Comparison of ENCODE assay signal across 8 mouse cellular contexts in genomic region chr8:92721266-92721935, GRCm38 (mm10). TPM values are rescaled to one million over a fixed set of nuclear protein-coding genes. Genes with fewer than 3 reads are reported as not detected.
DNase-seq lines count a peak whose midpoint lies in the region; ATAC-seq lines count a peak whose summit lies in the region.

No protein-coding gene starts in this region.

- no peak overlapping the region for H3K9ac ChIP-seq in intestine, embryonic 14.5 days (ENCODE audit: low read length)
- no peak overlapping the region for H3K9ac ChIP-seq in intestine, embryonic 15.5 days
- H3K9ac ChIP-seq in heart, embryonic 14.5 days (ENCODE audit: low read length) = 0 out of 2 replicates have a peak overlapping the region, but pooled peaks have one; percentile 19

- H3K4me3 ChIP-seq in intestine, embryonic 14.5 days (ENCODE audit: low read depth, low read length) = no peak overlapping the region
- no peak overlapping the region for H3K4me3 ChIP-seq in intestine, embryonic 15.5 days (replicated peaks)
- H3K4me3 ChIP-seq in forebrain, embryonic 10.5 days = no peak overlapping the region
- H3K4me3 ChIP-seq in heart, embryonic 14.5 days (ENCODE audit: control insufficient read depth in 1 of 2, insufficient read depth in 1 of 2, low read depth in 1 of 2, low read length in 2 of 2) = no peak overlapping the region

- 46% methylated on average over 12 of the region's 12 CpGs for WGBS in intestine, embryonic 14.5 days
- 44% methylated on average over 12 of the region's 12 CpGs for WGBS in intestine, embryonic 15.5 days
- 50% methylated on average over 12 of the region's 12 CpGs for WGBS in forebrain, embryonic 10.5 days
- WGBS in heart, embryonic 14.5 days = 35% methylated on average over 12 of the region's 12 CpGs

- H3K4me1 ChIP-seq in intestine, embryonic 14.5 days (replicated peaks; ENCODE audit: control insufficient read depth, insufficient read depth, low read length) = no peaks in the 10 kb centered on the region
- H3K4me1 ChIP-seq in intestine, embryonic 15.5 days (replicated peaks) = no peaks in the 10 kb centered on the region
- peaks cover 30% of the 10 kb centered on the region for H3K4me1 ChIP-seq in forebrain, embryonic 10.5 days
- H3K4me1 ChIP-seq in heart, embryonic 14.5 days (ENCODE audit: control insufficient read depth in 2 of 2, insufficient read depth in 2 of 2, low read length in 2 of 2) = peaks cover 20 to 22% of the 10 kb centered on the region in 2 experiments

- no peak overlapping the region for H3K27ac ChIP-seq in intestine, embryonic 14.5 days (ENCODE audit: low read depth)
- no peak overlapping the region for H3K27ac ChIP-seq in intestine, embryonic 15.5 days
- no peak overlapping the region for H3K27ac ChIP-seq in forebrain, embryonic 10.5 days
- H3K27ac ChIP-seq in heart, embryonic 14.5 days (replicated peaks in 1 of 2; ENCODE audit: control insufficient read depth in 1 of 2, insufficient read depth in 1 of 2, low read depth in 2 of 2, low read length in 2 of 2) = no peak overlapping the region

- no peak overlapping the region for H3K4me2 ChIP-seq in intestine, embryonic 14.5 days (ENCODE audit: low read length)
- H3K4me2 ChIP-seq in intestine, embryonic 15.5 days (replicated peaks) = no peak overlapping the region
- peak overlapping the region; percentile 42; the same call in 1 of the 2 replicates for H3K4me2 ChIP-seq in heart, embryonic 14.5 days (ENCODE audit: low read length)

- 0 out of 2 replicates have a peak, but pooled peaks cover 8% of the 10 kb centered on the region for H3K27me3 ChIP-seq in intestine, embryonic 14.5 days (replicated peaks; ENCODE audit: control insufficient read depth, insufficient read depth, low read length)
- H3K27me3 ChIP-seq in intestine, embryonic 15.5 days (replicated peaks) = no peaks in the 10 kb centered on the region
- H3K27me3 ChIP-seq in forebrain, embryonic 10.5 days (ENCODE audit: poor library complexity, severe bottlenecking) = peaks cover 13% of the 10 kb centered on the region; the same call in 1 of the 2 replicates
- H3K27me3 ChIP-seq in heart, embryonic 14.5 days (ENCODE audit: control insufficient read depth, insufficient read depth, low read length) = no peaks in the 10 kb centered on the region

- H3K36me3 ChIP-seq in intestine, embryonic 14.5 days (ENCODE audit: control insufficient read depth, insufficient read depth, low read length) = no peaks in the 10 kb centered on the region
- no peaks in the 10 kb centered on the region for H3K36me3 ChIP-seq in intestine, embryonic 15.5 days
- H3K36me3 ChIP-seq in forebrain, embryonic 10.5 days (replicated peaks) = no peaks in the 10 kb centered on the region
- H3K36me3 ChIP-seq in heart, embryonic 14.5 days (ENCODE audit: control insufficient read depth, insufficient read depth, low read length) = no peaks in the 10 kb centered on the region

- no peaks in the 10 kb centered on the region for H3K9me3 ChIP-seq in intestine, embryonic 14.5 days (ENCODE audit: control insufficient read depth, low read length)
- H3K9me3 ChIP-seq in intestine, embryonic 15.5 days = no peaks in the 10 kb centered on the region
- H3K9me3 ChIP-seq in forebrain, embryonic 10.5 days = no peaks in the 10 kb centered on the region
- H3K9me3 ChIP-seq in heart, embryonic 14.5 days (ENCODE audit: control insufficient read depth, low read length) = no peaks in the 10 kb centered on the region

- ATAC-seq in intestine, embryonic 14.5 days (replicated peaks; ENCODE audit: low FRiP score, low TSS enrichment, low read depth) = no peak
- ATAC-seq in intestine, embryonic 15.5 days = no peak
- ATAC-seq in heart, embryonic 14.5 days (ENCODE audit: insufficient number of reproducible peaks, insufficient read depth, low FRiP score, low read depth) = peak; percentile 88

- DNase-seq in intestine, embryonic 14.5 days (ENCODE audit: low spot score) = peak; percentile 64
- peak; percentile 49 for DNase-seq in forebrain, embryonic 10.5 days (ENCODE audit: extremely low spot score, low spot score)
- peak; percentile 10 to 51 for DNase-seq in kidney, postnatal 36 days
- DNase-seq in lung, adult 18-20 months = peak; percentile 40 to 50
- peak; percentile 41 for DNase-seq in retina, adult 2 months (ENCODE audit: low read depth, low spot score)
- no peak for DNase-seq in B cell, adult 2 months

RNA-seq across cellular contexts. Expression of gene Irx6, which starts 47.3 kb away (rescaled TPM):
- not detected in 2 replicates for polyA plus RNA-seq in intestine, embryonic 14.5 days (2014; fragmentation: Nextera tagmentation; extraction: Ambion mirVana)
- not detected in 2 replicates for polyA plus RNA-seq in intestine, embryonic 15.5 days (2015; fragmentation: Nextera tagmentation; extraction: Ambion mirVana)
- 0.22 TPM in 1 of 2 replicates, not detected in the other for polyA plus RNA-seq in forebrain, embryonic 10.5 days (2016; fragmentation: Nextera tagmentation; extraction: Ambion mirVana)
- 1.9 and 2.4 TPM in 2 replicates for polyA plus RNA-seq in heart, embryonic 14.5 days (2014; fragmentation: Nextera tagmentation; extraction: Ambion mirVana)

Comparison
In these comparisons a context has a peak if more than half of its experiments do, and no peak if none do; other contexts are left out.
1. DNase-seq: peak in intestine, embryonic 14.5 days (single experiment), forebrain, embryonic 10.5 days (single experiment), kidney, postnatal 36 days (2 of 2), lung, adult 18-20 months (2 of 2) and retina, adult 2 months (single experiment); none in B cell, adult 2 months (0 of 2).